Mouse (Mus musculus): Measurements from ENCODE around the gene Exph5. TPM values are rescaled to one million over a fixed set of nuclear protein-coding genes. Genes with fewer than 3 reads are reported as not detected.

Exph5 gene
- total RNA-seq, 2 experiments from 2014 or later = 26.8 to 31.3 TPM

DNA sequence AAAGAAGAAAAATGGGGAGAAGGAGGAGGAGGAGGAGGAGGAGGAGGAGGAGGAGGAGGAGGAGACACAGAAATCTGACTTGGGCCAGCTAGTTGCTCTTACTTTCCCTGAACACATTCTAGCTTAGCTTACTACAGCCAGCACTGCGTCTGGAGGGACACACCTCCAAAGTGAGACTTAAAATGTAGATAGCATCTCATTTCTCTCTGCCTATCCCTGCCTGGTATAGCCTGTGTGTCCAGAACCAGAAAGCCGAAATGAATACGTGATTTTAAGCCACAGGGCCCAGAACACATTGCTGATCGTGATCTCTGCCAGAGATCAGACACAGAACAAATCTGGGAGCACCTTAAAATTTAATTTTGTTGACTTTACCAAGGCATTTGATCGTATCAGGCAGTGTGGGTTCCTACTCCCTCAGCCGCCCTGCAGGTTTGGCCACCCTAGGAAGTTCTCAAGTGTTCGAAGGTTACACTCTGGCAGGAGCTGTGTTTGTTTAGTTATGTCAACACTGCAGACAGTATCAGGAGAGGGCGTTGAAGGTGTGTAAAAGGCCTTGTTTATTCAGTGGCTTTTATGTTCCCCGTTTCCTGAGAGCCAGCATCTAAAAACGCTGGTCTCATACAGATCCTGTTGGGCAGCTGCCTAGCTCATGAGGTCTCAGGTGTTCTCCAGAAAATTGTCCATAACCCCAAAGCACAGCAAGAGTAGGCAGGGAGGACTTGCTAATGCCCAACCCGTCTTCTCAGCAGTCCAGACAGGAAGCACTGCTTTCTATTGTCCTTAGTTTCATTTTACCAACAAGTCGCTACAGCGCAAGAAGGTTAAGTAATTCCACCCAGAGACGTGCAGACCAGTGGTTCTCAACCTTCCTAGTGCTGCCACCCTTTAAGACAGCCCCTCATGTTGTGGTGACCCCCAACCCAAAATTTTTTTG, 55.0 kb downstream of the Exph5 start:
- DNase-seq (ENCODE audit: low spot score in 2 of 2) = no peak

DNA sequence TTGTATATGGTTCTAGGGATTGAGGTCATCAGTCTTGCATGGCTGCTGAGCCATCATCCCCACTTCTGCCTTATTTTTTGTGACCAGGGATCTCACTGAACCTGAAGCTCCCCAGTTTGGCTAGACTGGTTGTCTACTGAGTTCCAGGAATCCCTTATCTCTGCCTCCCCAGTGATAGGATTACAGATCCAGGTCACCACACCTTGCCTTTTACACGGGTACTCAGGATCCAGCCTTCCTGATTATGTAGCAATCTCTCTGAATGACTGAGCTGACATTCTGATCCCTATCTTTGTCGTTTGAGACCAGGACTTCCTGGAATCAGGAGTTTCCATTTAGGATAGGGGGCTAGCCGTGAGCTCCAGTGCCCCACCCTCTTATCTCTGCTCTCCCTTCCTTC, 69.9 kb downstream of the Exph5 start:
- no peak for DNase-seq (ENCODE audit: low spot score in 2 of 2)

DNA sequence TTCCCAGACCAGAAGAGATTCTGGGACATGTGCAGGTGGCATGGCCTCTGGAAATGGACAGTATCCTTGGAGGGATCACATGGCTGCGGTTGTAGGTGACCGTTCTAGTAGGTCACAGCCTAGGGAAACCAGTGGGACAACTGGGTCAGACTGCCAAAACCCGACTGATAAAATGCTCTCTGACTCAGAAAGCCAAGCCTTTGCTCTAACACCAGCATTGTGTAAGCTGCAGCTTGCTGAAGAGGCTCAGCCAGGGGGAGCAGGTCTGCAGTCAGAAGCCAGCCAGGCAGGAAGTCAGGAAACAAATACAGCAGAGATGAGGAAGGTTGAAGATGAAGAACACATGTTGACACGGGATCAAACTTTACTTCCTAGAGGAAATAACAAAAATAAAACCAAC, 74.4 kb downstream of the Exph5 start:
- DNase-seq (ENCODE audit: low spot score in 2 of 2) = no peak

DNA sequence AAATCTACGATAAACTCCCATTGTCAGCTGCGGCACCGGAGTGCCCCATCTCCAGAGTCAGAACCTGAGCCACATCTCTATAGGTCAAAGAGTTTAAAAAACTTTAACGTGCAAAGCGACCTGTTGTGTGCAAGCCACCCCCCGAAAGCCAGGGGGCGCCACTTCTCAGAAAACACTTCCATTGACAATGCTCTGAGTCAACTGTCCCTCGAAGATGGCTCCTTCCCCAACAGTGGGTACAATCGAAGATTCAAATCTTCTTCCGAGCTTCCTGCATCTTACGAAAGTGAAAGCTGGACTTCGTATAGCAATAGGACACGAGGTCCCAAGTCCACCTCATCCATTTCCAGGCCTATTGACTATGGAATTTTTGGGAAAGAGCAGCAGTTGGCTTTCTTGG, 75.3 kb downstream of the Exph5 start:
- DNase-seq (ENCODE audit: low spot score in 2 of 2) = no peak

DNA sequence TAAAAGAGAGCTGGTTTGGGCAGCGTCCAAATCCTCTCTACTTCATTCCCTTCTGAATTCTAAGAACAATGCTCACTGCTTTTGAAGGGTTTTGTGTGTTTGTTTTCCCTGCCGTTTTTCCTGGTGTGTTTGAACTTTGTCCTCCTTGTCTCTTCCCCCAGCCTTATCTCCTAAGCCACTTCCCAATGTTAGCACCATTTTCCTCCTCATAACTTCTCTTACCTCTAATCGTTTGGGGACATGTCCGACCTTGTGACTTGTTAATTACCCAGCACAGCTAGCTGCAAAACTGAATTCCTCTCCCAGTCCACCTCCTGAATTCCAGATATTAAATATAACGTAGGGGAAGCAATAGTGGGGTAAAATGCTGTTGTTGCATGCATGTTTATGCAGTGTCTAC, 76.1 kb downstream of the Exph5 start:
- no peak for DNase-seq (ENCODE audit: low spot score in 2 of 2)

DNA sequence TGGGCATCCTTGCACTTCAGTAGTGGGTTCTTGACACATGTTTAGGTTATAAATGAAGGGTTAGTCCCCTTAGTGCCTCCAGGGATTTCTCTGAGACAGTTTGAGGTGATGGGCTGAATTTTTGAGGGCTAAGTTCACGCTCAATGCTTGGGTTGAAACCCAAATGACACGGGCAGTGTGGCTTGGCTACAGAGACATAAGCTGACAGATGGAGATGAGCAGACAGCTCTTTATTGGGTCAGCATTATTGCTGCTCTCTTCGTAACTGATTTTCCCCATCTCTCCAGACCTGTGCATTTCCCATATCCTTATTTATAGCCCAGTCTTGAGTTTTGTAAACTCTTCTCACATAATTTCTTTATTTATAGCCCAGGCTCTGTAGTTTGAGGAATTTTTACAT, 76.7 kb downstream of the Exph5 start:
- no peak for DNase-seq (ENCODE audit: low spot score in 2 of 2)

DNA sequence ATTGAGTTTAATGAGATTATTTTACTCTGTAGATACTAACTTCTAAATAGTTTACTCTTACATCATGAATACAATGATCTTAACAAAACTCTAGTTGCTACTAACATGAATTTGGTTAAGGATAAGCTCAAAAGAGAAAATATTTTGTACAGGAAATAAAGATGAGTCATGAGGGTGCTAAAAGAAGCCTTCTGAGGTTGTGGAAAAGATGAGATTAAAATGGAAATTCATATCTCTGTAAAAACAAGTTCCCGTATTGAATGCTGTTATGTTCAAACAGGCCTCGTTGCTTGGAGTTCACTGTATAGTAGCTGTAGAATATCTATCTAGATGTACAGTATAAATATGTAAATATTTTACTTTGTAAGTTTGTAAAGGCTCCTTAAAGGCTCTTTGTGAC, 79.1 kb downstream of the Exph5 start:
- DNase-seq (ENCODE audit: low spot score in 2 of 2) = no peak

DNA sequence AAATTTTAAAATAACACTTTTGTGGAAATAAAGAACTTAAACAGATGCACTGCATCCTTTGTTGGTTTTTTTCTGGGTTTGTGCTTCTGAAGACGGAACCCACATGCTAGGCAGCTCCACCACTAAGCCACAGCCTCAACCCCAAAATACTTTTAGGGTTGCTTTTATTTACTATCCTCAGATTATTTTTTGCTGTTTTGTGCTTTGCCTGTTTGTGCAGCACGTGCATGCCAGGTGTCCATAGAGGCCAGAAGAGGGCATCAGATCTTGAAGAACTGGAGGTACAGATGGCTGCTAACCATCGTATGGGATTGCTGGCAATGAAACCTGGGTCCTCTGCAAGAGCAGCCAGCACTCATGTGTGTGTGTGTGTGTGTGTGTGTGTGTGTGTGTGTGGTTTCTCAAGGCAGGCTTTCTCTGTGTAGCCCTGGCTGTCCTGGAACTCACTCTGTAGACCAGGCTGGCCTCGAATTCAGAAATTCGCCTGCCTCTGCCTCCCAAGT, 79.7 kb downstream of the Exph5 start:
- DNase-seq (ENCODE audit: low spot score in 2 of 2) = no peak

DNA sequence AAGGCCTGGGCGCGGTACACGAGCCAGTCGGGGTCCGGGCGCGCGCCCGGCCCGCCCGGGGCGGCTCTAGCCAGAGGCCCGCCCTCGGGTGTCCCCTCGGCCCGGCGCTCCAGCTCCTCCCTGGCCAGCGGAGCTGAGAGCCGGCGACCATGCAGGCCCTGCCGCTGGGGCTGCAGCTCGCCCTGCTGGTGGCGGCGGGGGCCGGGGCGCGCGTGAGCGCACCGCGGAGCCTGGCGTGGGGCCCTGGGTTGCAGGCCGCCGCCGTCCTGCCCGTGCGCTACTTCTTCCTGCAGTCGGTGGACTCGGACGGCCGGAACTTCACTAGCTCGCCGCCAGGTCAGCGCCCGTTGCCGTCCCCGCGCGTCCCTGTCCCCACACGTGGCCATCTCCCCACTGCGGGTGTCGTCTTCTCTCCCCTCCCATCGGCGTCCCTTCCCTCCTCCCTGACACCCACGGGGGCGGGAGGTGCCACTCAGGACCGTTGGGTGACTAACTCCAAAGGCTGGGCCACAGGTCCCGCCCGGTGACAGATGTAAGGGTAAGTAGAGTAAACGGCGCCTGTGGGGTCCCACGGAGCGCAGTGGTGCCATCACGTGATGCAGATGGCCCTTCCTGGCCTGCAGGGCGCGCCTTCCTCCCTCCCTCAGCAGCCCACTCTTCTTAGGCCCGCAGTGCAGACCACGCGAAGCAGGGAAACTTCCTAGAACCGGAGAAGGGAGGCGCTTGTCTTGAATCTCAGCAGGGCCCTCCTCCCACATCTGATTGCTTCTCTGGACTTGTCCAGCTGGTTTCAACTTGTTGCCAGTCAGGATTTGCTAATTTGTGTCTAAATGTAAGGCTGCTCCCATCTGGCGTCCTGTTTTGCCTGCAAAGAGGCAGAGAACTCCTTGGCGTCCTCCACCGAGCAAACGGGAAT, 82.7 kb downstream of the Exph5 start, which contains the start of gene Kdelc2:
Kdelc2 (plus strand) TSS at position 75 of the 916 bp plus-strand sequence.
- peak; percentile 64 to 80 for DNase-seq (ENCODE audit: low spot score in 2 of 2)

DNA sequence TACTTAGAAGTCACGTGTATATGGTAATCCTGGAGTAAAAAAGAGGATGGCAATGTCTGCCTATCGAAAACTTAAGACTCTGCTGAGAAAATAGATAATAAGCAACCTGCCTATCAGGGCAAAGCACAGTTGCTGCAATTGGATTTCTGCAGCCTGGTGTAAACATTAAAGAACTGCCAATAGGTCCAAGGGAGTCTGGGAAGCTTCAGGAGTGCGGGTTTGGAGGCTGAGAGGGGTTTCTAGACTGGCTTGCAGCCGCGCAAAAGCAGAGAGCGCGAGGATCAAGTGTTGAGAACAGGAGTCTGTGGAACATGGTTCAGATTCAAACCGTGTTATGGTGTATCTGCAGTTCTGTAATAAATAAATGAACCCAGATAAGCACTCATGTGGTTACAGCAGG, 83.4 kb downstream of the Exph5 start:
- no peak for DNase-seq (ENCODE audit: low spot score in 2 of 2)

DNA sequence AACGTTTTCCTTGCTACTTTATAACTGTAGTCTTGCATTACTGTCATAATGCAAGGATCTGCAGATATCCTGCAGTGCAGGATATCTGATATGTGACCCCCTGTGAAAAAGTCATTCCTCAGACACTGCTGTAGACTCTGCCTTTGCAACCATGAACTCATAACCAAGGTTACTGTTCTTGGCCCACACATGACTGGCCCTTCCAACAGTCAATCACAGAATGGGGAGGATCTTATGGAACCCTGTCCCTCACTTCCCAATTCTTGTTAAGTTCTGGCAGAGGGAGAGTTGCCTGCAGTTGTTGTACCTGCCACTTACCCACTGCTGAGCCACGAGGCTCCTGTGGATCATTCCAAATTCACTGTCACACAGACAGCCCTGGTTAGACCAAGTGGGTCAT, 86.0 kb downstream of the Exph5 start:
- DNase-seq (ENCODE audit: low spot score in 2 of 2) = no peak

DNA sequence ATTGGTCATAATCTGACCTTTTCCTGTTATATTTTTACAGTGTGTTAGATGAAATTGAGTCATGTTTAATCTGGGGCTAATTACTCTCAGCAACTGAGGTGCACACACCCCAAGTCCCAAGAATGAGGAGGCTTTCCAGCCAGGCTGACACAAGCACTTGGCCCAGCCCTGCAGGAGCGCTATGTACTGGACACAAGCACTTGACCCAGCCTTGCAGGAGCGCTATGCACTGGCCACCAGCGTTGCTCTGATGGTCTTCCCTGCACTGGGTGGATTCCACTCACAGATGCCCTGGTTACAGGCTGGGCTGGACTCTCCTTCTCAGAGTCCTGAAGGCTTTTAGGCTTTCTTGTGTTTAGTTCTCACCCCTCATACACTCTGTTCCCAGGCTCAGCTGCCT, 87.6 kb downstream of the Exph5 start:
- DNase-seq (ENCODE audit: low spot score in 2 of 2) = no peak

DNA sequence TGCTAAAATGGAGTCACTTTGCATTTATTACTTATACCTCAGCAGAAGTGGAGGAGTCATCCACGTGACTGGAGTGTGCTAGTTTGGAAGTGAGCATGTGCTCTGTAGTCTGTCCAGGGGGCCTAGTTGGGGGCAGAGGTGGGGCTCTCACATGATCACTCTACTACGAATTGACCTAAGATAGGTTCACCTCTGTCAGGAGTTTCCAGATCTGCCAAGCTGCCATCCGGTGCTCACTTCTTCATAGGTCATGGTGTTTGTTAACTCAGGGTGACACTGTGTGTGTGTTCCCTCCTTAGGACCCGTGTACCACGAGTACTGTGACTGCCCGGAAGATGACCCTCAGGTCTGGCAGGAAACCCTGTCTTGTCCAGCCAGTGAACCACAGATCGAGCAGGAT, 88.7 kb downstream of the Exph5 start:
- DNase-seq (ENCODE audit: low spot score in 2 of 2) = no peak

DNA sequence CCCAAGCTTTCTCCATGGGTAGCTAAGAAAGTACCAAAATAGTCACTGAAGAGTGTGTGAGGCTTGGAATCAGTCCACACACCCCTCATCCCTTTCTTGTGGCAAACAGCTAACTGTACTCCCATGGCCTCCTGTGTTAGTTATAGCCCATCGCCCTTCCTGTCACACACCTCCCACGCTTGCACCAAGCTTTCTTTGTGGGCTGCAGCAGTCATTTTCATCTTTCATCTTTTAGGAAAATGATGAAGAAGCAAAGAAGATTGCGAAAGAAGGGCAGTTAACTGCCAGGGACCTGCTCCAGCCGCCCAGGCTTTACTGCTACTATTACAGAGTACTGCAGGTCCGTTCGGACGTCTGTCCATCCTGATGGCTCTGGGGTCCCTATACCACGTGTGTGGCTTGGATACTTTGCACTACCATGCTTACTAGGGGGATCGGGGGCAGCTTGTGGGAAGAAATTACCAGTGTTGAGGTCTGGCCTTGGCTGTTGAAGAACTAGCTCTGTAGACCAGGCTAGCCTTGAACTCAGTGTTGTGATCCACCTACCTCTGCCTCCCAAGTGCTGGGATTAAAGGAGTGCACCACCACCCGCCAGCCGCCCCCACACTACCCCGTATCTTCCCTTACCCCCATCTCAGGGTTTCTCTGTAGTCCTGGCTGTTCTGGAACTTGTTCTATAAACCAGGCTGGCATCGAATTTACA, 96.4 kb downstream of the Exph5 start:
- peak in 1 of 2 experiments; percentile 55 for DNase-seq (ENCODE audit: low spot score in 2 of 2)

DNA sequence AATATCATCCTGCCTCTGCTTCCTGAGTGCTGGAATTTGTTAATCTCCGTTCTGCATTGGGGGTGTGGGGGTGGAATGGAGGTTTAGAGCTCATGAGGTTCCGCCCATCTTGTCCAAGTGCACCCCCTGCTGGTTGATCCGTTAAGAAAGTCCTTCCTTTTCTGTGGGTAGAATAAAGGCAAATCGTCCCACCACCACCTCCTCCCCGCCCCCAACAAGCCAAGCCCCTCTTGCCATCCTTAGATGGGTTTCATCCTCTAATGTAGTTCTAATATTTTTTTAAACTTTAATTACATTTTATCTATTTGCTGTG, 96.9 kb downstream of the Exph5 start:
- peak; percentile 58 to 74 for DNase-seq (ENCODE audit: low spot score in 2 of 2)

DNA sequence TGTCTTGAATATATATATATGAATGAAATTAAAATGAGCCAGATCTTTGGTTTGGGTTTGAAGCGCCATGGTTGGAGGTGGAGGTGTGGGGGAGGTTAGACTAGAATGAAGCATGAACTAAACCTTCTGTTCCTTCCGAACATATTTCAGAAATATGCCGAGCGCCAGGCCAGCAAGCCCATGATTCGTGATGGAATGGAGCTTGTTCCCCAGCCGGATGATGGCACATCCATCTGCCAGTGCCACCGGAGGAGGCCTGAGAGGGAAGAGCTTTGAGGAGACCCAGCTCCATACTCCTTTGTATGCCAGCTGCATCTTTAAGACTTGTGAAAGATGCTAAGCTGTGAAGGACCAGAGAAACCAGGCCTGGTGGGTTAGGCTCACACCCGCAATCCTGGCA, 98.1 kb downstream of the Exph5 start:
- DNase-seq (ENCODE audit: low spot score in 2 of 2) = peak in 1 of 2 experiments; percentile 51

DNA sequence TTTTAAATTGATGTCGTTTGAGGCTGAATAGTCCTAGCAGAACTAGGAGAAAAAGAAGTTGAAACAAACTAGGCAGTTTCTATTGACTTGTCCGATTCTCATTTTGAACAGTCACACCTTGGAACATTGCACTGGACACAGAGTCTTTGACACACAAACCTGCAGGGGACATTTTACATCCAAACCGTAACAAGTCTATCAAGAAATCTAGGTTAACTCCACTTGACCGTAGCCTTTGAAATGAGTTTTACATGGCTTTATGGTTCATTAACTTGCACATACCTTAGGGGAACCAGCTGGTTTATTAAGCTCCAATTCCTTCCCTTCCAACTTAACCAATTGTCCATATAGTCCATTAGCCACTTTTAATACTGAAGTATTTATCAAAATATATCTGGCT, 99.2 kb downstream of the Exph5 start:
- no peak for DNase-seq (ENCODE audit: low spot score in 2 of 2)

DNA sequence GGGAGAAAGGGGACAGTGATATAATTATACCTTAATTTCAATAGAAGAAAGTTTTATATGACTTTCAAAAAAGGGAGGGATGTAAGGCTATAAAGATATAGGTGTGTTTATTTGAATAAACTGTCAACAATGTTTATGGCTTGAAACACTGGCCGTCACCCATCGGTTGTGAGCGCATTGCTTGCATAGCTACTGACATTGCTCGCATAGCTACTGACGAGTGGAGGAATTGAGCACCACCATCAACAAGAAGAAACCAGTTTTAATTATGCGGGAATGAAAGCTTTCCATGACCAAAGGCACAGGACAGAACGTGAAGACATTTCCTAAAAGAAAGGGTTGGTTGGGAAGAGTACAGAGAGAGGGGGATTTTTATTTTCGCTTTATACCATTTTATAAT, 99.7 kb downstream of the Exph5 start:
- DNase-seq (ENCODE audit: low spot score in 2 of 2) = no peak

DNA sequence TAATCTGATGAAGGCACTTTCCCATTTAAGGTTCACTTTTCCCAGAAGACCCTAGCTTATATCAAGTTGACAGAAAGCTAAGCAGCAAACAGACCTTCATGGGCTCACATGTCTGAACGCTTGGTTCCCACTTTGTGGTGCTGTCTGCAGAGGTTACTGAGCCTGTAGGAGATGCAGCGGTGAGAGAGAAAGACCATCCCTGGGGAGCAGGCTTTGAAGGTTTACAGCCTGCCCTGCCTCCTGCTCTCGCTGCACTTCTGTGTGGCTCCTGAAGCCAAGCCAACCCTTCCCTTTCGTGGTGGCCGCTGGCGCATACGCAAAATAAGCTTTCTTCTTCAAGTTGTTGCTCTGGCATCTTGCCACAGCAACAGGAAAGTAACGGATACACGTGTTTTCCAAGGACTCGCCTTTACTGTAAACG, 100.8 kb downstream of the Exph5 start, which contains the start of gene 4930550C14Rik:
4930550C14Rik (plus strand) TSS at position 35 of the 421 bp plus-strand sequence.
- peak in 1 of 2 experiments; percentile 17 for DNase-seq (ENCODE audit: low spot score in 2 of 2)

DNA sequence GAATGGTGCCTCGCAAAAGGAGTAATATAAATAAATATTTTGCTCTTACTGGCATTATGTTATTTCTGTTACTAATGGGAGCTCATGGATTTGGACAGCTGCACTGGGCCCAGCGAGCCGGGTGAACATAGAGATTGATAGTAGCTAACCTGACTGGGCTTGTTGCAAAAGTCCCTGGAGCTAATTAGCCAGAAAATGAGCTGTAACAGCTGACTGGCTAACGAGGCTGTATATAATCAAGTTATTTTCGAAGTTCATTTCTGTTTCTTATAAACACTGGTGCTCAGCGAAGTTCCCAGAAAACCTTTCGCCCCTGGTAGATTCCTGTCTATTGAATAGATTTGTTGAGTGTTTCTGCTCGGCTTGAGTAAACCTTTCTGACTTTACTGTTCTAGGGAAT, 101.5 kb downstream of the Exph5 start:
- DNase-seq (ENCODE audit: low spot score in 2 of 2) = no peak
